Mouse (Mus musculus) 416B (cell line): ENCODE data around the gene Ppm1n.

ENCODE experiments used
- DNase-seq: peaks from one replicate; pipeline ENCODE4 v3.0.0; 2011; ENCODE audit warnings: low read depth

Ppm1n gene

DNA sequence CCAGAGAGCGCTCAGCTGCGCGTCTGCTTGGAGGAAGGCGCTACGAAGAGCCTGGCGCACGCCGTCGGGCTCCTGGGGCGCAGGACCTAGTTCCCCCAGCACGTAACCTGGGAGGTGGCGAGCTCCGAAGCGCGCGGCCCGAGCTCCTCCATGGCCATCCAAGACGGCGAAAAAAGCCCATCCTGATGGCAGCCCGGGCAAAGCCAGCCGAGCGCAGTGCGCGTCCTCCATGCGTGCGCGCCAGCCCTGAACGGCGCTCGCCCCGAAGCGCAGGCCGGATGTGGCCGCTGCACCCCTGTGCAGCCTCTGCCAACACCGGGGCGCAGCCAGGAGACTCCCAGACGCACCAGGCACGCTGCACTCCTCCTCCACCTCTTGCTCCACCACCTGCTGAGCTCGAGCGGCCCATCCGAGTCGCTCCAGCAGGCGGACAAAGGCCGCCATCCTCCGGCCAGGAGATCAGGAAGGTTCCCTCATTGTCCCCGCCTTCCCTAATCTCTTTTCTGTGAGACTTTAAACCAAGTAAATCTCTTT lies at the start of gene Ppm1n:
Ppm1n (minus strand) TSS at position 484 of the 534 bp plus-strand sequence.
- no peak for DNase-seq

DNA sequence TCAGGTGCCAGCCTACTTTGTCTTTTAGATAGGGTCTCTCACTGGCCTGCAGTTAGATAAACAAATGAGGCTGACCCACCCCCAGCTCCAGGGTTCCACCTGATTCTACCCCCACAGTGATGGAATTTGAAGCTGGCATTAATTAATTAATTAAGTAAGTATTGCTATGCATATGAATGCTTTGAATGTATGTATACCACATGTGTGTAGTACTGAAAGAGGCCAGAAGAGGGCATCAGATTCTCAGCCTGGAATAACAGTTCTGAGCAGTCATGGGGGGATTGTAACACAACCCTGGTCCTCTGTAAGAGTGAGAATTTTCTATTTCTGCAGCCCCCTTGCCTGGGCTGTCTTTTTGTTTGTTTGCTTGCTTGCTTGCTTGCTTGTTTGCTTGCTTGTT lies 48.6 kb upstream of the Ppm1n start:
- DNase-seq = peak; percentile 52

DNA sequence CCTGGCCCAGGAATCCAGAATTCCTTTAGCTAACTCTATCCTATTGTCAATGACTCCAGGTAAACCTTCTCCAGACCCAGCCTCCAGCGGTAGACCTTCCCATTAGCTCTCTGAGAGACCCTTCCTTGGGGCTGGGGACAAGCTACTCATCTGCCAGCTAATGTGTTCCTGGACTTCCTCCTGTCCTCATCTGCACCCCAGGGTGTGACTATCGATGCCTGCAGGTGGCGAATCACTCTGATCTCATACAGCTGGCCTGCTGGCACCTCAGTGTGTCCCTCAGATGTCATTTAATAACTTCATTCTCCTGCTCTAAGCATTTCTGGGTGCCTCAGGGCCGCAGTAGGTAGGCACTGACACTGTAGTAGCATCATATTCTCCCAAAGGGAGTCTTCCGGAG lies 47.9 kb upstream of the Ppm1n start:
- DNase-seq = no peak

DNA sequence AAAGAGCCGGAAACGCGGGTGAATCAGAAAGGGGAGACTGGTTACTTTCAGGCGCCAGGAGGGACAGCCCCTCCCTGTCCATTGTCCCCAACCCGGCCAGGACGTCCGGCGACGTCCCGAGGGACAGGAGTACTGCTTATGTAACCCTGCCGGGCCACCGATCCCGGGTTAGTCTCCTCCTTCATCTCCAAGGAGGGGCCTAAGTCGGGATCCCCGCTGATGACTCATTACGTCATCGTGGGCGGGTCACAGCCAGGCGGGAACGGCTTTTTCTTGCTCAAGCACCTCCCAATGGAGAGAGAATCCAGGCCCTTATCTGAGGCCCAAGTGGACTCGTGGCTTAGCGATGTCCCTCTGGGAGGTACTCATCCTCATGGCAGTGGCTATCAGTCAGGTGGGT lies 47.3 kb upstream of the Ppm1n start:
- peak; percentile 88 for DNase-seq

DNA sequence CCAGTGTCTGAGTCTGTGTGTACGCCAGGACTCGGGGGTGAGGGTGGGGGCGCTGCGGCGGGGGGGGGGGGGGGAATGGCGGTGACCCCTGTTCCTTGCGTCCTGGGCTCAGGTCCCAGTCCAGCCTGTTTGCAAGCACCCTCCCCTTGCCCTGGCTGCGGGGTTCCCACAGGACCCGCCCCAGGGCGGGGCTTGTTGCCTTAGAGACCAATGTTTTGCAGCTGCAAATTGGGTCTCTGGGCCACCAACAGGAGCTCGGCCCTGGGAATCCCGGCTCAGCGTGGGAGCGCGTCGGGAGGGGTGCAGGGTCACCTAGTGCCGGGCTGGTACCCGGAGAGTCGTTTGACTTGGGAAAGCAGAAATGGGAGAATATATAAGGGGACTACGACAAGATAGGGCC lies 46.5 kb upstream of the Ppm1n start:
- DNase-seq = peak; percentile 59

DNA sequence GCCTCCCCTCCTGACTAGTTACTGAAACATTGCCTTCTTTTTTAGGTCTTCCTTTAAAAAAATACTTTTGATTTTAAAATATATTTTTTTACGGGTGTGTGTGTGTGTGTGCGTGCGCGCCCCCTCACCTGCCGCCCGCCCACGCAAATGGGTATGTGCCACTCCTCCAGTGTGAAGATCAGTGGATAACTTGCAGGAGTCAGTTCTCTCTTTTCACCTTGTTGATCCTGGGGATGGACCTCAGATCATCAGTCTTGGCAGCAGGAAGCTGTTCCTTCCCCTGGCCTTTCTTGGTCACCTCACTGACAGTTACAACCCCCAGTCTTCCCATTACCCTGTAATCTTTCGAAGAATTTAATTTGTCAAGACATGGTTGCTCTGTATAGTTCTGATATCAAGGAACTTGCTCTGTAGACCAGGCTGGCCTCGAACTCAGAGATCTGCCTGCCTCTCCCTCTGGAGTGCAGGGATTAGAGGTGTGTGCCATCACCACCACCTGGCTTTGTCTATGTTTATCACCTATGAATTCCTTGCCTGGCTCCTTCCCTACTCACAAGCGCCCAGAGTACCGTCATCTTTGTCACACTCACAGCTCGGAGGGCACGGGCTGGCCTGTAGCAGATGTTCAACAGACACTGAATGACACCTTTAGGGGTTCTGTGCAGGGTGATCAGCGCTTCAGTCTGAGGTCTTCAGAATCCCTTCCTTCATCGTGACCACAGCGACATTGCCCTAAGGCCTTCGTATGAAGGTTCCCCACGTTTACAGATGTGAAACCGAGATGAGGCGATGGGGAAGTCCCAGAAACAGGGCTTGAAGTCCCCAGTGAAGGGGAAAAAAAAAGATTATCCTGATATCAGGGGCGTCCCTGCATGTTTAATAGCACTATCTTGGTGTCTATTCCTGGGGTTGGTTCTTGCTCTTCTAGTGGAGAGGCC lies 45.7 kb upstream of the Ppm1n start:
- no peak for DNase-seq

DNA sequence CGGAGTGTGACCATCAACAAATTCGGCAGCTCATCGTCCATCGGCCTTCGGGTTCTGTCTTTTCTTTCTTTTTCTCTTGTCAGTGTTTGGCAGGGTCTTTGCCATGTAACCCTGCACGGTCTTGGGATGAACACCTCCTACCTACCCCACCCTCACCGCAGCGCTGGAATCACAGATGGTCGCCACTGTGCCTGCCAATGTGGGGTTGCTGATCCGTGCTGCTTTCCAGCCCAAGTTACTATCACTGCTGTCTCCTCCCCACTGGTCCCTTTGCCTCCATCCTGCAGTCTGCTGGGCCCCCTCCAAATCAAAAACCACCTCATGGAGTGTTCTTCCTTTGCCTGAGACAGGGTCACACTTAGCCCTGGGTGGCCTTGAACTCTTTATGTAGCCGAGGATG lies 44.4 kb upstream of the Ppm1n start:
- DNase-seq = no peak

DNA sequence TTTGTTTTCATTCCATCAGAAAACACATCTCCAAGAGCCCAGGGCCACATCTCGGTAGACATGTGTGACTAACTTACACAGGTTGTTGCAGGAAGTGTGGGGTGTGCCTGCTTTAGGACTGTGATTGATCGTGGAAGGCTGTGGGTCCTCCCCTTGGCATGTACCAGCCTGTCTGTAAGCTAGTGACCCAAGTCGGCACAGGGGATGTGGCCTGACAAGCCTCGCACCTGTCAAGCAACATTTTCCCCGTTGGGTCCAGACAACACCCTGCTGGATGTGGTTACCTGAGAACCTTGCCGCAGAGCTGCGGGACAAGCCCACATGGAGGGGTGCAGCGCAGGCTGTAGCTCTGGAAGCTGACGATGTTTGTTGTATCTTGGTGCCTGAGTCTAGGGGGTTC lies 42.6 kb upstream of the Ppm1n start:
- no peak for DNase-seq

DNA sequence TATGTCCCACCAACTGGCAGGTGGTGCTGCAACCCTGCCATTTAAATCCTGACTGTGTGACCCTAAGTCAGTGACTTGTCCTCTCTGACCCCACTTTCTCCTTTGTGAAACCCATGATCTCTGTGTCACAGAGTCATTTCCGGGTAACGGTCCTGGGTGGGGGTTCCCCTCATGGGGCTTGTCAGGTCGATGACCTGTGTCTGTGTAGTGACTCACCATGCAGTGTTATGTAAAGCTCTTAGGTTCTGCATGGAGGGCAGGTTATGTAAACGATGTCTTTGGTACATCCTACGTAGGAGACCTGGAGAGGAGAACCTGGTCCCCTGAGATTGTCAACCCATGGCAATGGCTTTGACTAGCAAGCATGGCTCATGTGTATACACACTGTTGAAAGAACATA lies 41.6 kb upstream of the Ppm1n start:
- DNase-seq = peak; percentile 62

DNA sequence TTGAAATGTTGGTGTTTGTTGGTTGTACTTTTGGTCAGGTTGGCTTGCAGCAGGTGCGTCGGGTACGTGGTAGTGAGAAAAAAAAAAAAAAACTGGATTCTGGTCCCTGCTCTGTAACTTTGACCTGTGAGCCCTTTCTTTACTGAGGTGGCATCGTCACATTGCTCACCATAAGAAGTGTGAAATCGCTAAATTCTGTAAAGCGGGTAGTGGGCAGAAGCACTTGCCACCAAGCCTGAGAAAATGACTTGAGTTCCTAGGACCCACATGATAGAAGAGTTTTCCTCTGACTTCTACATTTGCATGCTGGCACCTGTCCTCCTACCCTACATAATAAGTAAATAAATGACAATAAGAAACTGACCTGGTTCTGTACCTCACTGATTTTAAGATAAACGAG lies 40.8 kb upstream of the Ppm1n start:
- DNase-seq = no peak

DNA sequence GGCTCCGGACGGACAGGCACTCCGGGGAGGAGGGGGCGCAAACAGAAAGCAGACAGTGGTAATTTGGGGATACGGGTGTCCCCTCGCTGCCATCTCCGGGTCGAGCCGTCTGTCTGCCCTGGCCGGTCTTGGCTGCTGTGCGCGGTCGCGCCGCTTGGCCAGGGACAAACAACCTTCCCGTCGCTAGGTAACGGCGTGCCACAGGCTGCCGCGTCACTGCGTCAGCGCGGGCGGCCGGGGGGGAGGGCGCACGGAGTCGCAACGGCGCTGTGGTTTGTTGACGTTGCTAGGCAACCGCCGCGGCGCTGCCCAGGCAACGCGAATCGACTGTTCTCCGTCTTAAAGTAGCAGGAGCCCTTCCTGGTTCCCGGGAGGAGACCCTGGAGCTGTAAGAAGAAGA lies 40.0 kb upstream of the Ppm1n start:
- peak; percentile 93 for DNase-seq

DNA sequence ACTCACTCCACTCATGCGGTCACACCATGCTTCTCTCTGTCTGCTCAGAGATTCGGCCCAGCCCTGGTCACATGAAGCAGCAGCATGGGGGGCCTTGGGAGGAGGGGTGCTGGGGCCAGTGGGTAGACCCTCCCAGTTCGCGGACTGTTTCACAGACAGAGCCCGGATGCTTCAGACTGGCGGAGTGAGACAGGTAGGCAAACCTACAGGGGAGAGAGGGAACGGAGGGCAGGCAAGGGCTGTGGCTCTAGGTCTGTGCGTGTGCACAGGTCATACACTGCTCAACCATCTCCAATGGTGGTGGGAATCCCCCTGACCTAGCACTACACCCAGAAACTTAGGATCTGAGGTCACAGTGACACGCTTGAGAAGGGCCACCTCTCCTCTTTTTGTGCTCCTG lies 39.6 kb upstream of the Ppm1n start:
- no peak for DNase-seq

DNA sequence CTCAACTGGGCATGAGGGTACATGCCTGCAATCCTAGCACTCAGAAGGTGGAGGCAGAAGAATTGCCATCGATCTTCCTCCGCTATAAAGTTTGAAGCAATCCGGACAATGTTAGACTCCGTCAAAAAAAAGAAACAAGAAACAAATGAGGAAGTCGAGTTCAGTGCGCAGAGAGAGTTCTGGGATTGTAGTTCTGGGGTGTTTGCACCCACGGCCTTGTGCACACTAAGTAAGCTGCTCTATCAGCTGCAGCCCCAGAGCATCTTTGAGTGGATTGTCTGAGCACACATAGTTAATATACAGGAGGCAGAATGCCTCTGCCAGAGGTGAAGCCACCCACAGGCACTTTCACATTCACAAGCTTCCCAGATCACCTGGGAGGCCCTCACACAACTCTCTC lies 38.8 kb upstream of the Ppm1n start:
- DNase-seq = no peak

DNA sequence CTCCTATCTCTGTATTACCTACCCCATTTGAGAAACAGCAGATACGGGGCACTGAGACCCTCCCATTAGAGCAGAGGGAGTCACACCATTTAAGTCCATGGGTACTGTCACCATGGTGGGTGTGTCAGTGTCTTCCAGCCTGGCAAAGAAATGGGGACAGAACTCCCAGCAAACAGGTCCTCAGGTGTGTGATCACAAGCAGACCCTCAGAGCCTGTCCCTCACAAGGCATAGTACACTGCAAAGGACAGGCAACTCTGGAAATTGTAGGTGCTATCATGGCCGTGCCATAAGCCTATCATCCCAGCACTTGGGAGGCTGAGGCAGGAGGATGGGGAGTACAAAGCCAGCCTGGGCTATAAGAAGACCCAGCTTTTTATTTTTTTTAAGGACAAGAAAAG lies 38.3 kb upstream of the Ppm1n start:
- no peak for DNase-seq

DNA sequence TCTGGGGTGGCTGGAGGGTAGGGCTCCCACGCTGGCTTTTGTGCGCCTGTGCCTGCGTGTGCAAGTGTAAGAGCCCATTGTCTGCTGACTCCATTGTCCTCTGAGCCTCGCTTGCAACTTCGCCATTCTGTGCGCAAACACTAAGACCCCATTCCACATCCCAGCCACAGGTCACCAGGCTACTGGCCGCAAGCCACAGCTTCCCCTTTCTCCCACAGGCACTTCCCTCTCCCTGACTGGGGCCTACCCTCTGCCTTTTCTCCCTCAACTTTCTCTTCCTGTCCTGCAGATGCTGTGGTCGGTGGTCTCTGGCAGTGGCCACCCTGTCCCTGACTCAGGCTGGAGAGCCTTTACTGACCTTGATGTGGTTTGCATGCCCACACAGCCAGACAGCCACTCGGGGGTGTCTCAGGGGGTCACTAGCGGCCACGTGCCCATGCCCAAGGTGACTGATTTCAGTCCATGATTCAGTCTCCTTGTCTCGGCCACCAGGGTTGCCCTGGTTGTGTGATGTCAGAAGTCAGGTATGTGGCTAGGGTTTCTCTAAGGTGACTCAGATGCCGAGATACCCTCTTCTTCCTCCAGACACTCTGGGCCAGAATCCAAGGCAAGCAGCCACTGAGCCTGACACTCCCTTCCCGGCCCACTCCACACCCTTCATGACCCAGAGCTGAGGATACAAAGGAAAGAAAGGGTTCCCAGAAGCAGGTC lies 36.7 kb upstream of the Ppm1n start:
- peak; percentile 93 for DNase-seq

DNA sequence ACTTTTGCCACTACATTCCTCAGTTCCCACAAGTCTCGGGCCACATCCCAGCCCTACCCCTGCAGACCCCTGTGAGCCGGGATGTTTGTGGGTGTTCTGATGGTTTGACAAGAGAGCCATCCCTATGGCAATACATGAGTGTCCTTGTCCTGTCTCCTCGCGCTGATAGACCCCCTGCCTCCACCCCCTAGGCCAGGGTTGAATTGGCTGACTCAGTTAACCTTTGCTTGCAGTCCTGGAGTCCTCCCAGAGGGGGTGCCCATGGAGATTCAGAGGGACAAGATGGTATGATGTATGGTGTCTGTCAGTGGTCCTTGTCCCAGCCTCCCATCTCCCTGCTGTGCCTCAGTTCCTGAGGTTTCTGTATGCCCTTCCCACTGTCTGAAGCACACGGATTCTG lies 34.2 kb upstream of the Ppm1n start:
- DNase-seq = no peak

DNA sequence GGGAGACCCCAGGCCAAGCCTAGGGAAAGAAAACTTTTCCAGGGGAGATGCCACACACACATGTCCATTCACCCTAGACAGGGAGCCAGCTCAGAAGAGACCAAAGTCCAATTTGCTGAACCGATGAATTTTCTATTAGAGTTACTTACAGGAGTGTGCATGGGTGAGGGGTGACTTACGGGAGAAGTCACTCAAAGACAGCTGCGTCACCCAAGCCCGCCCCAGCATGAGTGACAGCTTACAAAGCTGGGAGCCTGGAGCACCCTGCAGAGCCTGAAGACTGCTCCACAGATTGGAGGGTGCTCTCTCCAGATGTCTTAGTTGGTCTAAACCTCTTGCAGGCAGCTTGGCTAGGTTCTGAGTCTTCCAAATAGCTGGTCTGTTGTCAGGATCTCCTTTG lies 32.1 kb upstream of the Ppm1n start:
- no peak for DNase-seq

DNA sequence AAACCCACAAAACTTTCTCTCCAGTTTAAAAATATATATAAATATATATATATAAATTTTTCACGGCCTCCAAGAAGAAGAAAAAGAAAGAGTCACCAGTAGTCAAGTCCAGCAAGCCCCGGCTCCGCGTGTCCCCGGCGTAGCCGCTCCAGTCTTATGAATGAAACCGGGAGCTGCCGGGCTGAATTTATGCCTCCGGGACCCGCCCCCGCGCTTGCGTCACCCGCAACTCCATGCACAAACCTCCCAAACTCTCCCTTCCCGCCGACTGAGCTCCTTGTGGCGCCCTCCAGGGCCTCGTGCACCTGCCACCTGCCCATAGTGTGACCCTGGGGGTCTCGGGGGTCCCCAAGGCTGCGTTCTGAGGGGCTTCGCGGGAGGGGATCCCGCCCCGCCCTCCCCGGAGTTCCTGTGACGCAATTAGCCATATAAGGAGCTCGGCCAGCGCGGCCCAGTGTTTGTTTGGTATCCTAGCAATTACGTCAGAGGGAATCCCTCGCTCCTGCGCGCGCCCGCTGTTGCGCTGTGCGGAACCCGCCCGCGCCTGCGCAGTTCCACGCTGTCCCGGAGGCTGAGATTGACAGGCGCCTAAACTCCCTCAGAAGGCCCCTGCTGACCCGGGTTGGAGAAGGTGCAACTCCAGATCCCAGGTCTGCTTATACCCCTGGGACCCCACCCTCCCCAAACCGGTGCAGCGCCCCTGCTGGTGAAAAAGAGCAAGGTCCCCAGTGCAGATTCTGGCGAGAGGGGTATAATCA lies 30.2 kb upstream of the Ppm1n start, which contains the start of gene Fosb:
Fosb (minus strand) TSS at position 168 of the 758 bp plus-strand sequence.
- DNase-seq = peak; percentile 97

DNA sequence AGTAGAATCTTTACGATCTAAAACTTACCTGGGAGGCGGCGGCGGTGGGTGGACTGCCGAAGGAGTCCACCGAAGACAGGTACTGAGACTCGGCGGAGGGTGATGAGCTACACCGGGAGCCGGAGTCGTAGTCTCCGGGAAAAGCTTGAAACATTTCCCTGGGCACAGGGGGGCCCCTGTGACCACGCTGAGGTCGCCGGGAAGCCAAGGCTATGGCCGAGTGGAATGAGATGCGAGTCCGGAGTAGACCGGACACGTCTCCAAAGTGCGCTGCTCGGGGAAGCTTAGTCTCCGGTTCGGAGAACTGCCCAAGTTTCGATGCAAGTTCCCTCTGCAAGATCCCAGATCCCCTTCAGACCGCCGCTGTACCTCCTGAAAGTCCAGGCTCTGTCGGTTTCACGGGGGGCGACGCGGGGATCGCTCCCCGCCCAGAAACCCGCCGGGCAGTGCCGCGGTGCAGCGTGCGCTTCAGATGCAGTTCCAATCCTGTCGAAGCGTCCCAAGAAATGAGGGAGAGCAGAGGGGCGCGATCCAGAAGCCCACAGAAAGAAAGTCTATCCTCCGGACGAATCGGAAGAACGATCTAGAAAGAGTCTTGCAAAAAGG lies 29.5 kb upstream of the Ppm1n start:
- no peak for DNase-seq

DNA sequence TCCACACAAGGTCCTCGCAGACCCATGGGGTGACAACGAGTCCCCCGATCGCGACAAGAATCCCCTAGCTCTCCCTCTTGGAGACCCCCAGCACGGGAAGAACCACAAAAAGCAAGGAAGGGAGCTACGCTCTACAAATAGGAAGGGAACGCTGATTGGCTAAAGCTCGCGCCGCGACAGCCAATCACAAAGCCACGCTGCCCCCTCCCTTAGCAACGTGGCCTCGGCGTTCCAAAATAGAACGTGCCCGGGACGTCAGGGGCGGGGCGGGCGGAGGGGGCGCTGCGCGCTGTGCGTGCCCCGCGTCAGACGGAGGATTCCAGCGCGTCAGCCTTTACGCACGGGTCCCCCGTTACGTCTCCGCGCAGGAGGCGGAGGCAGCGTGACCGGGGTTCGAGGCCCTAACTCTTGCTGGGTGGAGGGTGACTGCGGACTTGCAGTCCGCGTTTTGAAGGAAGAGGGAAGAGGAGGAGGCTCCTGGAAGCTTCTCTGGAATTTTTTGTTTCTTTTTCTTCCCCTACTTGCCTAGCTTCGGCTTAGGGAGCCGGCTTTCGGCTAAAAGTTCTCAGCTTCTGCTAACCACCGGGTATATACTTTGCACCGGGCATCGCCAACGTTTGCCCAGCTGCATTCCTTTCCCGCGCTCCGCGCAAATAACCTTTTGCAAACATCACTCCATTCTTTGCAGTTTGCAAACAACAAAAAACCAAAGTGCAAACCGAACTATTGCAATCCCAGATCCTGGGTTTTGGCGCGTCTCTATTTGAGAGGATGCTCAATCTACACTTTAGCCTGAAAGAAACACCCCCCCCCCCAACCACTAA lies 28.8 kb upstream of the Ppm1n start:
- DNase-seq = peak; percentile 95
